Mouse (Mus musculus): ENCODE measurements around the gene Ubac2. TPM values are rescaled to one million over a fixed set of nuclear protein-coding genes. Genes with fewer than 3 reads are reported as not detected.
"Not testable (repeated sequence)": the region's sequence is repeated elsewhere in the genome, so short reads cannot be mapped to it uniquely, and the experiment has no call there.

The Ubac2 gene
- 10 to 100 TPM; 25.5 to 32.9 TPM for total RNA-seq (2021)
- long read RNA-seq, experiment 1, transcript Ubac2-201 (9 exons, 2,139 nt), result major isoform, 80 of 97 reads
- long read RNA-seq, experiment 1, partial matches to known transcripts, result 3 of 97 reads
- long read RNA-seq, experiment 1, other reads (novel, unspliced or antisense), result 14 of 97 reads
- long read RNA-seq, experiment 2, transcript Ubac2-201 (9 exons, 2,139 nt), result major isoform, 45 of 56 reads
- long read RNA-seq, experiment 2, partial matches to known transcripts, result 4 of 56 reads
- long read RNA-seq, experiment 2, other reads (novel, unspliced or antisense), result 7 of 56 reads

GRCm38 (mm10) chr14:121878176-121878858, at the start of gene Ubac2:
TSS of gene Ubac2 (plus strand) at chr14:121878620.
- peak; percentile 98 for DNase-seq (ENCODE audit: low spot score)

- no peak for DNase-seq (ENCODE audit: low spot score)
Measured at GRCm38 (mm10) chr14:121829816-121830442, 48.5 kb upstream of the Ubac2 start.

- DNase-seq (ENCODE audit: low spot score), result no peak
Measured at GRCm38 (mm10) chr14:121833001-121833520, 45.4 kb upstream of the Ubac2 start.

DNA sequence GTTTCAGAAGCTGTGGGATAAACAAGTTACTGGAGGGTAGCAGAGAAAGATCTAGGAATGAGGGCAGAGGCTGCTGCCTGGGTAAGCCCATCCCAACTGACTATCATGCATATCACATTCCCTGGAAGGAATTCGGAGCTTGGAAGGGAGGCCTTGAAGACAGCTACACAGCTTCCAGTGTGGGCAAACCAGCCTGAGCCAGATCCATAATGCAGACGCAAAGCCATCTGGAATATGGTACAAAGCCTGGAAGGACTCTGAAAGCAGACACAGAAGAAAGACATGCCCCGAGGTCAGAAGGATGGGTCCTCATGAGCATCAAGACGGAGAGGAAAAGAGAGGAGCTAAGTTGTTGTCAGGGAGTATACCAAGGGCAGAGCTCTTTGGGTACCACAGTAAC, 40.3 kb upstream of the Ubac2 start:
- DNase-seq (ENCODE audit: low spot score), result no peak

GRCm38 (mm10) chr14:121840217-121840616, 38.2 kb upstream of the Ubac2 start:
- DNase-seq (ENCODE audit: low spot score), result peak; percentile 10

- no peak for DNase-seq (ENCODE audit: low spot score)
Measured at GRCm38 (mm10) chr14:121844486-121844885, 33.9 kb upstream of the Ubac2 start.

- no peak for DNase-seq (ENCODE audit: low spot score)
Measured at GRCm38 (mm10) chr14:121851231-121851630, 27.2 kb upstream of the Ubac2 start.

- no peak for DNase-seq (ENCODE audit: low spot score)
Measured at GRCm38 (mm10) chr14:121852531-121852930, 25.9 kb upstream of the Ubac2 start.

- DNase-seq (ENCODE audit: low spot score), result peak; percentile 80
Measured at GRCm38 (mm10) chr14:121865162-121865561, 13.3 kb upstream of the Ubac2 start.

DNA sequence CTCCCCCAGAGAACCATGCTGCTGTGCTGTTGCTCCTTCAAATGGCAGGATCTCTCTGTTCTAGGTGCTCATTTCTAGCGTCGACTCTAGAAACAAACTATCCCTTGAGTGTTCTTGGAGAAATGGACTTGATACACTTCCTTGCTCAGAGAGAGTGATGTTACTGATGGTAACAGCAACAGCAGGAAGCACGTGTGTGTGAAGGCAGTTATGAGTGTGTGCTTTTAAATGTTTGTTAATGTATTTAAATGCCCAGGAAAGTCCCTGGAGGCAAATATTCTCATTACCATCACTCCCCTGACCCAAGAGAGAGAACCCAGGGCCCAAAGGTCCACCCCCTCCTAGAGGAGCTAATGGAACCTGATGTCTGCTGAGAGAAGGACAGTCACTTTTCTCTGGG, 11.8 kb upstream of the Ubac2 start:
- DNase-seq (ENCODE audit: low spot score), result no peak

- no peak for DNase-seq (ENCODE audit: low spot score)
Measured at GRCm38 (mm10) chr14:121869111-121869510, 9.3 kb upstream of the Ubac2 start.

DNA sequence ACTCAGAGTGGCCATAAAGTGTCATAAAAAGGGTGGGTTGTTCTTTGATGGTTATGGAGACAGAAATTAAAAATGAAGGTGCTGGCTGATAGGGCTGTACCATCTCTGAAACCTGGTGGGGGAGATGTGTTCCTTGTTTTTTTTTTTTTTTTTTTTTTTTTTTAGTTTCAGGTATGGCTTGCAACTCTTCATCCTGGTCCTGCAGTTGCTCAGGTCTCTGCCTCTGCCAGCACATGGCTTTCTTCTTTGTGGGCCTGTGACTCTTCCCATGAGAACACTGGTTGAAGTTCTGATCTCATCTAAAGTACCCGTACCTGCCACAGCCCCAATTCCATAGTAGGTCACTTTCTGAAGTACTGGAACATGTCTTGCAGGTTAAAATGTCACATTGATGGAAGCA, 5.7 kb upstream of the Ubac2 start:
- no peak for DNase-seq (ENCODE audit: low spot score)

DNA sequence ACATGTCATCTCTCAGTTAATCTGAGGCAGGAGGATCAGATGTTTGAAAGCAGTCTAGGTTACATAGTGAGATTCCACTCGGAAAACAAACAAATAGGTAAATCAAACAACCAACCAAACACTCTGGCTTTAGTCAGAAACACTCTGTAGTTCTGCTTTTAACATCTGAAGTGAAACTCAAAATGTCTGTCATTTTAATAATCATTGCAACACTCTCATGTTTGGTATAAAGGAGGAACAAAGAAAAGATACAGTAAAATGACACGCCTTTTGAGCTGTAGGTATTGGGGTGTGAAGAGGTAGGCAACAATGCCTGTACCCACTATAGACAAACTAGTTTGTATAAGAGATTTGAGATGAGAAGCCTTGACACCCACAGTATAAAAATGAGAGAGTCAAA, 5.2 kb upstream of the Ubac2 start:
- no peak for DNase-seq (ENCODE audit: low spot score)

DNA sequence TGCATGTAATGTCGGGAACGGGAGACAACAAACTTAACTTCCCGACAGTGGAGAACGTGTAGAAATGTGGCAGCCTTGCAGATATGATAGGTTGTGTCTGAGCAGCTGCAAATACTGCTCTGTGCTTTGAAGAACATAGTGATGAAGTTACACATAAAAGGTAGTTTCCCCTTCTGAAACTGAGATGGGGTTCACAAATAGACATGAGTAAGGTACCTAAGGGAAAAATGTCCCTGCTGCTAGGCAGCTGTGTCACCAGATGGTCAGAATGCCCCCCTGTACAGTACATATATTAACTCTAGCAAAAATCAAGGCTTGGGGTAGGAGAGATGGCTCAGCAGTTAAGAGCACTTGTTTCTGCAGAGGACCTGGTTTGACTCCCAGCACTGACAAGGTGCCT, 4.8 kb upstream of the Ubac2 start:
- no peak for DNase-seq (ENCODE audit: low spot score)

GRCm38 (mm10) chr14:121876190-121876589, 2.2 kb upstream of the Ubac2 start:
- DNase-seq (ENCODE audit: low spot score), result not testable (repeated sequence)

DNA sequence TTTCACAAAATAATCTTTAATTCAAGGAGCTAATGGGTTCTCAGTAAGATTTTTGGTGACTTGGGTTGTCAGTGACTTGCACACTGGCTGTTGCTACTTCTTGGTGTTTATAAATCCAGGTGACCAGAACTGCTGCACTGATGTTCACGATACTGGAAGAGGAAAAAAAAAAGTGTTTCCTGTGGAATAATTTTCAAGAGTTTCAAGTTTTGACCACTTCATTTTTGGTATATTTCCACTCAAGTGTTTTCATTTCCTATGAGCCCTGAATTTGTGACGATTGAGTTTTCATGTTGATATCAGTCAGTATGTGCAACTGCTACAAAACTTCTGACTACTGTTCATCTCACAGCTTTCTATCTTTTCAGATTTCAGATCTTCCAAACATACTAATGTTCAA, 1.6 kb upstream of the Ubac2 start:
- no peak for DNase-seq (ENCODE audit: low spot score)

- no peak for DNase-seq (ENCODE audit: low spot score)
Measured at GRCm38 (mm10) chr14:121877640-121878039, 780 bp upstream of the Ubac2 start.

GRCm38 (mm10) chr14:121878859-121879206, 413 bp downstream of the Ubac2 start:
- no peak for DNase-seq (ENCODE audit: low spot score)

DNA sequence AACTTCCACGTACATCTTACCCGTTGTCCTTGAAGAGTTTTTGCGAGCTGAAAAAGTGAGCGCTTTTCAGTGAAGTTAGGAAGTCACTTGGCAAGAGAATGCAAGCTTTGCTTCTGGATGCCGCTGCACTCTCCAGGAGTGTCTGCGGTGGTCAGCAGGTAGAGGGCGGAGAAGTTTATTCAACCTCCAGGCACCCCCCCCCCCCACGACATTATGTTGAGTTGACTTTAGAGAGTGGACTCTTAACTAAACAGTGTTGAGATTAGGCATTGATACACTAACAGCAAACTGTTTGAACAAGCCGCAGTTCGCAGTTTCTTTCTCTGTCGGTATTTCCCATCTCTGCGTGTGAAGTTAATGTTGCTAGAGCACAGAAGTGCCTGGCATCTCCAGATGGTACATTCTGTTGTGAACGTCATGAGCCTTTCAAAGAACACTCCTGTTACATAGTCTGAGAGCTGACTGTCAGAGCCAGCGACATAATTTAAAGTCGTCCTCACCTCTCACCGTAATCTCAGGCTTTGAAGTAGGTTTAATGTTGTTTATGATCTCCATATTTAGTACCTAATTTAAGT, 933 bp downstream of the Ubac2 start:
- no peak for DNase-seq (ENCODE audit: low spot score)

- no peak for DNase-seq (ENCODE audit: low spot score)
Measured at GRCm38 (mm10) chr14:121881211-121881610, 2.8 kb downstream of the Ubac2 start.

- no peak for DNase-seq (ENCODE audit: low spot score)
Measured at GRCm38 (mm10) chr14:121884150-121884797, 5.9 kb downstream of the Ubac2 start.

GRCm38 (mm10) chr14:121893747-121894146, 15.3 kb downstream of the Ubac2 start:
- DNase-seq (ENCODE audit: low spot score), result no peak

All from gastrocnemius, adult 18-20 months (tissue).